Mouse (Mus musculus) layer of hippocampus, adult 9-11 months (tissue): ENCODE measurements around the gene Hsd17b12.

Experiments
- DNase-seq: peaks from one replicate; pipeline ENCODE4 v3.0.0; 2022

Gene Hsd17b12

DNA sequence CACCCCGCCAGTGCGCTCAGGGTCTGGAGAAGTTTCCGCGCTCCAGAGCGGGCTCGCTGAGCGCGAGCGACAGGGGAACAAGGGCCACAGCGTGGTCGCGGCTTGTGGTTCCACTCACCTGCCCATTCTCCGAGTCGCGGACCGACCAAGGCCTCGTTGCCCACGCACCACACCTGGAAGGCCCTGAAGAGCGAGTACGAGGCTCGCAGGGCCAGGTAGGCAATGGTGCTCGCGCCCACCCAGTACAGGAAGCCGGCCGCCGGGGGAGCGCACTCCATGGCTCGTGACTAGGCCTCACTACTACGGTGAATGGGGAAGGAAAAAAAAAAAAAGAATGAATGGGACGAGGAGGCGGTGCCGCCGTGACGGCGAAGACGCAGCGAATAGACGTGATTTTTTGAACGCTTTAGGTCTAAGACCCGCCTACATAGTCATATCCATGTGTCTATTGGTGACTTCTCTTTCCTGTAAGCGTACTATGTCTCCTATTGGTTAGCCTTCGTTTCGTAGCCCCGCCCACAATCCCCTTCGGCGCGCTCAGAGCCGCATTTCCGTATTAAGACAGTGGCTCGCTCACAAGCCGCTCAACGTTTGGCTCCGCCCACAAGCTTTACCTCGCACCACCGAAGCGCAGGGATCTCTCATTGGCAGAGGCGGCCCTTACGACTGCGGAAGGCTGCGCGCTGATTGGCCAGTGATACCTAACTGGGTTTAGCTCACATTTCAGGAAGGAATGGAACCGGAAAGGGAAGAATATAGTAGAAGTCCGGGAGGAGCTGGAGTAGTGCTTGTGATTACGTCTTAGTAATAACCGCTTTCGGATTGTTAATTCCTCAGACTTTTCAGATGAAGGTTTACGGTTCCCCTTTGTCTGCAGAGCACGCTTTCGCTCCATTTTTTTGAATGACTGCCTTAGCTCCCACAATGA is at the start of gene Hsd17b12:
Gene Hsd17b12 (minus strand): TSS at position 373 of the 928 bp plus-strand sequence.
- peak; percentile 100 for DNase-seq

- DNase-seq, result no peak
These were observed 27.1 kb upstream of the Hsd17b12 start for GRCm38 (mm10) chr2:94184906-94185305.

GRCm38 (mm10) chr2:94184142-94184541 is 26.4 kb upstream of the Hsd17b12 start:
- no peak for DNase-seq

DNA sequence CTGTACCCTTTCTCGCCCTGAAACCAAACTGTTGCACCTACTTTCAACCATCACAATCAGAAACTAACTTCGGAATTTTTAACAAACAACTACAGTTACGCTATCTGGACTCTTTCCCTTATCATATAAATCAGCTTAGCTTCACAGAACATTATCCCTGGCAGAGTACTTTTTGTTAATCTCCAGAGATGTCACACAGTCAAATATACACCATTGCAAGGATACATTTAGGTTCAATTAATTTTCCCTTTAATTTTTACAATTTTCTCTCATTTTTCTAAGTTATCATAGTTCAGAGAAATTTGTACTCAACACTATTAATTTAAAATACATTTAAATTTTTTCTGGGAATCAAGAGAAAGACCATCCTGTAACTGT is 21.3 kb upstream of the Hsd17b12 start:
- DNase-seq, result no peak

- DNase-seq, result peak; percentile 86
These were observed 20.7 kb upstream of the Hsd17b12 start for GRCm38 (mm10) chr2:94178321-94179029.

DNA sequence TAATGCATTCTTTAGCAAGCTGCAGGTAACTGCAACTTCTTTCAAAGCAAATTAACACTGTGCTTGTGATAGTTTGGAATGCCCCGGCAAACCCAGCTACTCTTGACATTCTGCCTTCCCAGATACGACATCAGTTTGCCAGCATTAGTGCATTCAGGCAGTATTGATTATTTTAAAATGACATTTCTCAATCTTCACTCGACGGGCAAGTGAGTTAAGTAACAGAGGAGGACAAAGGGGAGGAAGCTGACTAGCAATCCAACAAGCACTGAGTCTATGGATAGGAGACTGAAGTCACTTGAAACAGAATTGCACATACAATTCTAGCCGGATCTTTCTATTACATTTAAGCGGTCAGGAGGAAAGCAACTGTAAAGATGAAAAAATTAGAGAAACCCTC is 19.5 kb upstream of the Hsd17b12 start:
- DNase-seq, result no peak

DNA sequence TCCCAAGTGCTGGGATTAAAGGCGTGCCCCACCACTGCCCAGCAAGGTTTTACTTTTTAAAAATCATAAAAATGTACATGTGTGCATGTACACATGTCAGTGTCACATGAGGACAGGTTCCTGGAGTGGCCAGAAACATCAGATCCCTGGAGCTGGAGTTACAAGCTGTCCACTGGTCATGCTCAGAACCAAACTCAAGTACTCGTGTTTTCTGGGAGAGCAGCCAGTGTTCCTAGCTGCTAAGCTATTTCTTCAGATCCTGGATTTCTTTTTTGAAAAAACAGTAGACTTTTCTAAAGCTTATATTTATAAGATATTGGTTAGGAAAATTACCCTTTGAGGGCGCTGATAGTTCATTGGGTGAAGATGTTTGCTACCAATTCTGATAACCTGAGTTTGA is 18.6 kb upstream of the Hsd17b12 start:
- no peak for DNase-seq

GRCm38 (mm10) chr2:94173549-94173948 is 15.8 kb upstream of the Hsd17b12 start:
- no peak for DNase-seq

- DNase-seq, result no peak
These were observed 5.4 kb upstream of the Hsd17b12 start for GRCm38 (mm10) chr2:94163207-94163606.

DNA sequence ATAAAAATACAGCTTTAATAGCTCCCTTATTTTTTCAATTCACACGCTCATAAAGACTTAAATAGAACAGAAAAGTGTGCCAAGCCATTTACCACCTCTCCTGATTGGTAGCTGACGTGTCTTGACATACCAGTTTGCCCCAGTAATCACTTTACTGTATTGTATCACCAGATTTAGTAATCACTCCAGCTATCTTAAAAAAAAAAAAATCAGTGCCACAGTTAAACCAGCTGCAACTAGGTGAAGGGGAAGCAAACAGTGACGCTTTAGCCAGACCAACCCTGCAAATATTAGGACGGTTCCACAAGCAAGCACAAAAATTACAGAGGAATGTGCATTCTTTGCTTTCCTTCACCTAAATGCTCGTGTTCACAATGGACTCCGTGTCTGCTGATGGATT is 4.4 kb upstream of the Hsd17b12 start:
- no peak for DNase-seq

DNA sequence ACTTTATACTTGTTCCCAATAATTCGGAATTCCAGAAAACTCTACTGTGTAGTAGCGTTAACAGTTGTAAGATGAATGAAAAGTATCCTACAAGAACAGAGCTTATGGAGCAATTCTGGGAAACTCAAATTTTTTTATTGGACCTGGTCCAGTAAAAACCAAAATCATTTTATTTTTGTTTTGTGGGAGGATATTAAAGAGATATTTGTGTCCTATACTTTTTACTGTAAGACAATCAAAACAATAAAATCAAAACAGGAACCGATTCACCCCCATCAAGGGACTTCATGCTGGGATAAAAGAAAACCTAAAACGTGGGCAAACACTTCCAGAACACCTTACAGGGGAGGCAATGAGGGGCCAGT is 738 bp upstream of the Hsd17b12 start:
- no peak for DNase-seq

DNA sequence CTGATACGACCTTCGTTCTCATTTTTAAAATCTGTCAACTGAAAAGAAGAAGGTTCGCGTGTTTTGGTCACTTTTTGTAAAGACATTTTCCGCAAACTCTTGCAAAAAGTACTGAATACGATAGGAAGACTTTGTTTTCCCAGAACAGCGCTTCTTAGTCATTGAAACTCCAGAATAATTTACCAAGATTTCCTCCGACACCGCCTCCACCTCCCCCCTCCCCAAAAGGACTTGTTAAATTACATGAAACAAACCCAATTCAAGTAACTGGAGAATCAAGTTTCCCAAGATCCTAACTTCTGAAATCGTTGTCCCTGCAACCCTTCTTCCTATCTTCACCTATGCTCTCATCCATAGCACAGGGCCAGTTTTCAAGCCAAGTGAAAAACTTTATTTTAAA is 713 bp downstream of the Hsd17b12 start:
- no peak for DNase-seq

DNA sequence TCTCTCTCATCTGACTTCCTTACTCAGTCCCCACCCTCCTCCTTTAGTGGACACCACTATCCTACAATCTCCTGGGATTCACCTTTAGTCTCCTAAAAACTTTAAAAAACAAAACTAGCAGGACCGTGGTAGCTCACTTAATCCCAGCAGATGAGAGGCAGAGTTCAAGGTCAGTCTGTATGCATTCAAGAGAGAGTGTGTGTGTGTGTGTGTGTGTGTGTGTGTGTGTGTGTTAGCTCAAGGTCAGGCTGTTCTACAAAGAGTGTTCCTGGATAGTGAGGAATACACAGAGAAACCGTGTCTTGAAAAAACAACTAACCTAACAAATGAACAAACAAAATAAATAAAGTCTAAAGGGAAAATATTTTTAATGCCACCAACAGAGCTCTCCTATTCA is 12.6 kb downstream of the Hsd17b12 start:
- DNase-seq, result no peak

DNA sequence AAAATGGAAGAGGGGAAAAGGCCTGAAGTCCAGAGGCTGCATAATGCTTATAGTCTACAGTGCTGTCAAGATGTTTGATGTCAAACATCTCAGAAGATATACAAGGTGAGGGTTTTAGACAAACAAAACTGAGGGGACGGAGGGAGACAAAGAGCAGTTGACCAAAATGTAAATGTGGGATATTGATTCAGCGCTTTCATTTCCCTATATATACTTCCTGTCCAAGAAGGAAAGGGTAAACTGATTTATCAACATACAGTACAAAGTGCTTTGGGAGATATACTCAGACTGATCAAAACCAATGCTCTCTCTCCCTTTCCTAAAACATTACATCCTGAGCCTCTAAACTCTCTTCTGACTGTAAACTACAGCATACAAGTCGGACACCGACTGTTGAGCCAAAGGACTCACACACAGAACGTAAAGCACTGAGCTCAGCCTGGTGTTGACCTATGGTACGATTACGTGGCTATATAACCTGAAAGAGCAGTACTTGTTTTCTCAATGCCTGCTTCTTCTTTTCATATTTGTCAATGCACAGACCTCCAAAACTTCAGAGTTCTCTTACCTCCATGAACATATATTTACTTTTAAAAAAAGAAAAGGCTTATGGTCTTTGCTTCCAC is 13.1 kb downstream of the Hsd17b12 start:
- no peak for DNase-seq

DNA sequence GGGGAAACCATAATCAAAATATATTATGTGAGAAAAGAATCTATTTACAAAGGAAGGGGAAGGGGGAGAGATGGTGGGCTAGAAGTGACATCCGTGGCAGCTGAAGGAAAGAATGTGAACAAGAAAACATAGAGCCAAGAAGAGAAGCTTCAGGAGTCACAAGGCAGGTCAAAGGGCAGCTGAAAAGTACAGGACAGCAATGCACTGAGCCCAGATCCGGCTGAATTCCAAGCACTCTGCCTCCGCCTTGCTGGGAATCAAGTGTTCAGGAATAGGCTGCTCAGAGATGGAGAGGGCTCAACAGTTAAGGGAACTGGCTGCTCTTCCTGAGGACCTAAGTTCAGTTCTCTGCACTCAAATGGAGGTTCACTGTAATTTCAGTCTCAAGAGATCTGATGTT is 16.5 kb downstream of the Hsd17b12 start:
- DNase-seq, result no peak

- DNase-seq, result no peak
These were observed 19.0 kb downstream of the Hsd17b12 start for GRCm38 (mm10) chr2:94138469-94139390.

GRCm38 (mm10) chr2:94136837-94137236 is 20.9 kb downstream of the Hsd17b12 start:
- no peak for DNase-seq

- no peak for DNase-seq
These were observed 29.3 kb downstream of the Hsd17b12 start for GRCm38 (mm10) chr2:94128496-94128895.

DNA sequence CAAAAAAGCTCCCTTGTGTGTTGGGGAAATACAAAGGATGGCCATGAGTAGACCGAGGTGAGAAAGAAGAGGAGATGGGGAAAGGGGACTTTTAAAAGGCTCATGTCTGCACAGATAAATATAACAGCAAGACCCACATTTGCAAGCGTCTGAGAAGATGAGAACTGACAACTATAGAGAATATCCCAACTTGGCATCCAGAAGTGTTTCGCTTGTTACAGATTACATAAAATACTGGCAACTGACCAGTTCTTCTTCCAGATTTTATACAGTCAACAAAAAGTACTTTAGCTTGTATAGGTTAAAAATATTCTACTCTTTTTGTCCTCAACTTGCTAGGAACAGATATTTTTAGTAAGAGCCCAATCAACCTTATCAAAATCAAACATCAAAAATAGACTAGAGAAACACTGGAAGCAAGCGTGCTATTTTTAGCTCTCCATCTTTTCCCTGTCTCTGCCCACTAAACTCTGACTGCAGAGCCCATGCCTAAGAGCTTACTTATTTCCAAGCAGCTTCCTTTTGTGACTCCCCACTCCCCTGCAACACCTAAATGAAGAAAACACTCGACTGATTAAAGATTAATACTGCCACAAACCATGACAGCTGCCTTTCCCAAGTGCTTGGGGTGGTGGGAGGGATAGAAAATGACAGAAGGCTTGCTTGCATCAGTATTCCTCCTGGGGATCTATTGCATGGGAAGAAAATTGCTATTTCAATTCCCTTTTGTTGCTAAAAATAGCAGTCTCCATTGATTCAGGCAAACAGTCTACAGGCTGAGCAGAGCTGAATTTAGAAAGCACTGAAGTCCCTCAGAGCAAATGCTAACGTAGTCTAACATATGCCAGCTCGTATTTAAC is 35.4 kb downstream of the Hsd17b12 start:
- peak; percentile 64 for DNase-seq

DNA sequence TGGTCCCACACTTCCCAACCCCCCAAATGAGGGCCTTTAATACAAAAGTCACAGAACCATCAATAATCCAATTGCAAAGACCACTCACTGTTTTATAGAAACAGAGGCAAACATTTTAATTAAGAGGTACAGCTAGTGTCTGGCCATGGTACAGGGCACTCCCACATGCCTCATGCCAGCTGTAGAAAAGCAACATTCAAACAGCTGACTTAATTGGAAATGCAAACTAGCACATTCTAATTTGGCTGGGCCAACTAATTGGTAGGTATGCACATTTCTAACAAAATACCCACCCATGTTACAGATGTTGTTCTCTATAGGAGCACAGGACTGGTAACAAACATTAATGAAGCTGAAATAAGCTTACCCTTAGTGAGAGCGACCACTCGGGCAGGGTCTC is 54.0 kb downstream of the Hsd17b12 start:
- DNase-seq, result peak; percentile 4

- DNase-seq, result no peak
These were observed 67.9 kb downstream of the Hsd17b12 start for GRCm38 (mm10) chr2:94089901-94090300.

DNA sequence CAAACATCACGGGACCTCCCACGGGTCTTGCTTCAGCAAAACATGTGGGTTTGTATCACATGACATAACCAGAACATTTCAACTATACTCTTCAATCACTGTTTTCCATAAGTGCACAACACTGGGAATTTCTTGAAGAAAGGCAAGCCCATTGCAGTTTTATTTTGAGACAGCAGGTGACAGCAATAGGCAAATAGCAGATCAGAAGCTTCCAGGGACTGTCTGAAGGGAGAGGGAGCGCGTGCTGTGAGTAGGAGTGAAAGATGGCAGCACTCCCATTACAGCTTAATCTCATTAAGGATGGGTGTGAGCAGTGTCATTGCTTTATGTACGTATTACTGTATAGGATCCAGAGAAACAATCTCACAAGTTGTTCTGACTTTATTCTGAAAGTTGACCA is 88.3 kb downstream of the Hsd17b12 start:
- peak; percentile 10 for DNase-seq
